Mouse (Mus musculus) limb, embryonic 13.5 days (tissue): ENCODE measurements around the gene Dip2c. TPM values are rescaled to one million over a fixed set of nuclear protein-coding genes. Genes with fewer than 3 reads are reported as not detected.

ENCODE experiments used
- ATAC-seq: fragments of 200-750 bp; cut with Nextera tagmentation; 2 replicates; pipeline ENCODE4 v1.8.0; 2017; ENCODE audit warnings: low read depth, moderate number of reproducible peaks, moderate TSS enrichment; ENCODE audit not compliant: low FRiP score
- H3K27ac ChIP-seq: fragments of 300-500 bp; sonication (generic); 2 replicates; pipeline ENCODE4 v1.5.1; 2015; ENCODE audit warnings: inconsistent platforms, mild to moderate bottlenecking, moderate library complexity
- H3K27me3 ChIP-seq: fragments of 300-500 bp; sonication (generic); 2 replicates; pipeline ENCODE4 v1.6.1; 2015; ENCODE audit warnings: mild to moderate bottlenecking, inconsistent platforms
- H3K36me3 ChIP-seq: fragments of 300-500 bp; sonication (generic); 2 replicates; pipeline ENCODE4 v1.6.1; 2015; ENCODE audit warnings: inconsistent platforms, mild to moderate bottlenecking, moderate library complexity
- H3K4me1 ChIP-seq: fragments of 300-500 bp; sonication (generic); 2 replicates; pipeline ENCODE4 v1.6.1; 2015; ENCODE audit warnings: inconsistent platforms
- H3K4me2 ChIP-seq: fragments of 300-500 bp; sonication (generic); replicated peaks from 2 replicates; pipeline ENCODE4 v1.6.1; 2015; ENCODE audit warnings: inconsistent platforms, mild to moderate bottlenecking, moderate library complexity
- H3K4me3 ChIP-seq: fragments of 300-500 bp; sonication (generic); 2 replicates; pipeline ENCODE4 v1.5.1; 2015; ENCODE audit warnings: moderate library complexity, mild to moderate bottlenecking, inconsistent platforms
- H3K9ac ChIP-seq: fragments of 300-500 bp; sonication (generic); 2 replicates; pipeline ENCODE4 v1.6.1; 2015; ENCODE audit warnings: mild to moderate bottlenecking, inconsistent platforms
- H3K9me3 ChIP-seq: fragments of 300-500 bp; sonication (generic); 2 replicates; pipeline ENCODE4 v1.6.1; 2016; ENCODE audit warnings: inconsistent platforms
- WGBS: fragments of 180-500 bp; shearing (Covaris S2); methylation state at CpG from one replicate; pipeline ENCODE4 v1.1.7; 2015; 5-methylcytosine and 5-hydroxymethylcytosine counted together
- polyA plus RNA-seq: library from polyadenylated mRNA; unstranded; fragments of >200 nt; fragmentation: Nextera tagmentation; extraction: Ambion mirVana; gene quantifications from 2 replicates; pipeline ENCODE4 v1.2.1, GENCODE M21; 2015

The Dip2c gene
- 5.3 and 5.7 TPM in 2 replicates for polyA plus RNA-seq

GRCm38 (mm10) chr13:9276322-9276855 lies at the start of gene Dip2c:
Gene Dip2c (plus strand): TSS chr13:9276528.
- Histone ChIP-seq H3K4me1 (peaks cover 13% of the 10 kb centered on the region), H3K4me2 (peak within 1 kb of the TSS; percentile 86), H3K9me3 (no peaks in the 10 kb centered on the region), H3K9ac (peak within 1 kb of the TSS; percentile 94), H3K4me3 (peak within 1 kb of the TSS; percentile 93), H3K36me3 (no peaks in the 10 kb centered on the region), H3K27me3 (no peaks in the 10 kb centered on the region), H3K27ac (peak within 1 kb of the TSS; percentile 96)
- under 1% methylated on average over 52 of the region's 67 CpGs for WGBS
- peak; percentile 90 for ATAC-seq

DNA sequence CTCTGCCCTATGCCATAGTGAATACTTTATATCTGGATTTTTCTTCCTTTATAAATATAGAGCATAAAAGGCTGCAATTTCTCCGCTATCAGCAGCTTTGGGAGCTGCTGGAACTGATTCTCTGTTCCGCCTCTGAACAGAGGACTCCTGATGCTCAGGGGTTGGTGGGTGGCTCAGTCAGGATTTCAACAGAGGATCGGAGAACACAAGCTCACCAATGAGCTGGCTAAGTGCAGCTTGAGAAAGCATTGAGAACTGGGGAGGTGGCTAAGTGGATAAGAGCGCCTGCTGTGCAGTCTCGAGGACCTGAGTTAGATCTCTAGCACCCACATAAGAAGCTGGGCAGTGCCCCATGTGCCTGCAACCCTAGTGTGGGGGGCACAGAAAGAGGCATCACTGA lies 49.2 kb upstream of the Dip2c start:
- Histone ChIP-seq H3K4me3 (no peak overlapping the region), H3K36me3 (no peaks in the 10 kb centered on the region), H3K27me3 (no peaks in the 10 kb centered on the region), H3K4me2 (no peak overlapping the region), H3K9me3 (no peaks in the 10 kb centered on the region), H3K4me1 (no peaks in the 10 kb centered on the region), H3K9ac (no peak overlapping the region), H3K27ac (no peak overlapping the region)
- ATAC-seq: no peak
- 84% methylated on average over 5 of the region's 5 CpGs for WGBS

GRCm38 (mm10) chr13:9237495-9237894 lies 38.8 kb upstream of the Dip2c start:
- no peak overlapping the region for H3K4me3 ChIP-seq
- no peaks in the 10 kb centered on the region for H3K9me3 ChIP-seq
- no peaks in the 10 kb centered on the region for H3K36me3 ChIP-seq
- no peak overlapping the region for H3K4me2 ChIP-seq
- ATAC-seq: no peak
- no peaks in the 10 kb centered on the region for H3K27me3 ChIP-seq
- no peak overlapping the region for H3K9ac ChIP-seq
- no peaks in the 10 kb centered on the region for H3K4me1 ChIP-seq
- WGBS: 89% methylated on average over 7 of the region's 7 CpGs
- H3K27ac ChIP-seq: no peak overlapping the region

DNA sequence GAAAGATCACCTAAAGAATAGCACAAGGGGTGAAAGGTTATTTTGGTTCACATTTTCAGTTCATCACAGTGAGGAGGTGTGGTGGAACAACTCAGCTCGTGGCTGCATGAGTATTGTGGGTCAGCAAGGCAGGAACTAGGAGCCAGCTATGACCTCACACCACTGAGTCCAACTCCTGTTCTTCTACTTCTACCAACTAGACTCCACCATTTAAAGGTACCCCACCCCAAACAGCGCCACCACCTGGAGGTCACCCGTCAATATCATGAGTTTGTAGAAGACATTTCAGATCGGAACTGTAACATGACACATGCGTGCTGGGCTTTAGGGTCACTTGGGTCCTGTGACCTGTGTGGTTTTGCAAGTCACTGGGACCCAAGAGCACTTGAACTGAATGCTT lies 37.2 kb upstream of the Dip2c start:
- Histone ChIP-seq H3K4me3 (no peak overlapping the region), H3K36me3 (no peaks in the 10 kb centered on the region), H3K9me3 (no peaks in the 10 kb centered on the region), H3K4me1 (no peaks in the 10 kb centered on the region), H3K27ac (no peak overlapping the region), H3K27me3 (no peaks in the 10 kb centered on the region), H3K9ac (no peak overlapping the region), H3K4me2 (no peak overlapping the region)
- ATAC-seq: no peak
- 86% methylated on average over 5 of the region's 5 CpGs for WGBS

DNA sequence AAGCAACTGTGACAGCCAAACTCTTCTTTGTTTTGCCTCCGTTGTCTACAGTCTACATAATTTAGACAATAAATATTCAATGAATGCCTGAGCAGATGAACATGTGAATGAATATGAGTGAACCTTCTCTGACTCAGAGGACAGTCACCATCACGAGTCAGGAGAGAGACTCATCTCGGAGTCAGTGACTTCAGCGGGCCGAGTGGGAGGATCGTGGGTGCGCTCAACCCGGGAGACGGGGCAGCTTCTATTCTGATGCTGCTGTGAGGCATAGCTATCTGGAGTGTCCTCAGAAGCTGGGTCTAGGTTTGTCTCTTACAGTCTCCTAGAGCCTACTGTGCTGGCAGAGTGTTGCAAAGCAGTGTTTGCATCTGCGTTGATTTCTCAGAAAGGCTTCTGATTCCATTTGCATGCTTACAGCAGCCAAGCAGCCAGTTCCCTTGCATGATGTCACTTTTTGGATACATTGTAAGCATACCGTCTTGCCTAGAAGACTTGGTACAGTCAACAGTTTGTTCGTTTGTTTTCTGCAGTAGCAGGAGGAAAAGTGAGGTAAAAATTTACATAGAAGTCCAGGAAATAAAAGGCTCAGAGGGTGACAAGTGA lies 36.6 kb upstream of the Dip2c start:
- no peak overlapping the region for H3K27ac ChIP-seq
- no peak overlapping the region for H3K9ac ChIP-seq
- no peaks in the 10 kb centered on the region for H3K9me3 ChIP-seq
- no peak overlapping the region for H3K4me2 ChIP-seq
- ATAC-seq: no peak
- H3K36me3 ChIP-seq: no peaks in the 10 kb centered on the region
- H3K4me3 ChIP-seq: no peak overlapping the region
- H3K27me3 ChIP-seq: no peaks in the 10 kb centered on the region
- H3K4me1 ChIP-seq: no peaks in the 10 kb centered on the region
- 91% methylated on average over 12 of the region's 12 CpGs for WGBS

DNA sequence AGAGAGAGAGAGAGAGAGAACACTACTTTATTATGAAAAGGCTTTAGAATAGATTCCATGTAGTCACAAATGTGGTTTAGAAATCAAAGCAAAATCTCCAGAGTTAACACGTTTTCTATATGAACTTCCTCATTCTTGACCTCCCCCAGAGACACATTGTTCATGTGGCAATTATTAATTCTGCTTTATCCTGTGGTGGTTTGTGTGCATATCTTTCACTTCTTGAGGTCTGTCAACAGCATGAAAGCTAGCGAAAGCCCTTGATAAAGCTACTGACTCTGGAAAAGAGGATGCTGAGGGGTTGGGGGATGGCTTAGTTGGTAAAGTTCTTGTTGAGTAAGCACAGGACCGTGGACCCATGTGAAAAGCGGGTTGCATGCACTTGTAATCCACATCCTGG lies 14.6 kb upstream of the Dip2c start:
- no peak overlapping the region for H3K27ac ChIP-seq
- no peaks in the 10 kb centered on the region for H3K9me3 ChIP-seq
- no peaks in the 10 kb centered on the region for H3K27me3 ChIP-seq
- WGBS: 75% methylated on average over 4 of the region's 4 CpGs
- ATAC-seq: no peak
- no peaks in the 10 kb centered on the region for H3K4me1 ChIP-seq
- H3K4me3 ChIP-seq: no peak overlapping the region
- H3K4me2 ChIP-seq: no peak overlapping the region
- H3K9ac ChIP-seq: no peak overlapping the region
- no peaks in the 10 kb centered on the region for H3K36me3 ChIP-seq

DNA sequence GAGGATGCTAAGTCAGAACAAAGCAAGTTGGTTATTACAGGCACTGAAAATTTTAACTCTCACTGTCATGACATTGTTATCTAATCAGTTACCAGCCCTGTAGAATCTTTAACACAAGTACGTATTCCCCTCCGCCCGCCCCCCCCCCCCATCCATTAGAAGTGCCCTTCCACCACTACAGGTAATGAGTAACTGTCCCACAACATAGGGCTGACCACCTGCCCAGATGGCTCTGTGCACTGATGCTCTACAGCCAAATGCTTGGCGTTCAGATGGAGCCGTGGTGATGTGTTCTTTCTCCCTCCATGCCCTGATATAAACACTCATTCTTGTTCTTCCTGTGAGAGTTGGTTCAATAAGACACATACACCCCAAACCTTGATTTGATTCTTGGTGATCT lies 10.8 kb upstream of the Dip2c start:
- no peak overlapping the region for H3K9ac ChIP-seq
- no peak overlapping the region for H3K4me2 ChIP-seq
- H3K9me3 ChIP-seq: no peaks in the 10 kb centered on the region
- no peak for ATAC-seq
- H3K36me3 ChIP-seq: no peaks in the 10 kb centered on the region
- no peaks in the 10 kb centered on the region for H3K27me3 ChIP-seq
- no peak overlapping the region for H3K4me3 ChIP-seq
- no peak overlapping the region for H3K27ac ChIP-seq
- WGBS: 90% methylated on average over 5 of the region's 5 CpGs
- H3K4me1 ChIP-seq: no peaks in the 10 kb centered on the region

DNA sequence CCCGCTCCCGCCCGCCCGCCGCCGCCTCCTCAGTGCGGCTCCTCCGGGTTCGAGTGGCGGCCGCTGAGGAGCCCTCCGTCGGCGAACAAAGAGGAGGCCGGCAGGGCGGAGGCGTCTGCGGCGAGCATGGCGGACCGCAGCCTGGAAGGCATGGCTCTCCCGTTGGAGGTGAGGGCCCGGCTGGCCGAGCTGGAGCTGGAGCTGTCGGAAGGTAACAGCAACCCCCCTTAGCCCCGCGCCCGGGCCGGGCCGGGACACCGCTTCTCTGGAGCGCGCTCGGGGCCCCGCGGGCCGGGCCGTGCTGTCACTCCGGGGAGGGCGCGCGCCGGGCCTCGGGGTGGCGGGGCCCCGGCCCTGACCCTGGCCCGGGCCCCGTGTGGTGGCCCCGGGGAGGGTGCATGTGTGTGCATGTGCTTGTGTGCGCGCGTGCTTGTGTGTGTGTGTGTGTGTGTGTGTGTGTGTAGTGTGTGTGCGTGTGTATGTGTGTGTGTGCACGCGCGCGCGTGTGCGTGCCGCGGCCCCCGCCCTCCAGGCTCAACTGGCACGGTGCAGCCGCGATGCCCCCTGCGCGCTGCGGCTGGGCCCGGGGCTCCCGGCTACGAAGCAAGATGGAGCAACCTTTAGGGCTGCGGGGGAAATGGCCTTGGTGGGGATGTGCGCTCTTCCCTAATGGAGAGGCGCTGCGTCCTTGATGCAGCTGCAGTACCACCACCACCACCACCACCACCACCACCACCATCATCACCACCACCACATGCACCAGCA lies 710 bp downstream of the Dip2c start:
- Histone ChIP-seq H3K4me3 (peak overlapping the region; percentile 93), H3K9ac (peak overlapping the region; percentile 94), H3K36me3 (no peaks in the 10 kb centered on the region), H3K27ac (peak overlapping the region; percentile 96), H3K27me3 (no peaks in the 10 kb centered on the region), H3K9me3 (no peaks in the 10 kb centered on the region), H3K4me2 (peak overlapping the region; percentile 86), H3K4me1 (peaks cover 13% of the 10 kb centered on the region)
- ATAC-seq: peak; percentile 77
- 1% methylated on average over 59 of the region's 75 CpGs for WGBS

- H3K27ac ChIP-seq: peak overlapping the region; percentile 96; the same call in 1 of the 2 replicates
These were observed 1.3 kb downstream of the Dip2c start for GRCm38 (mm10) chr13:9277621-9277960.

GRCm38 (mm10) chr13:9278636-9279035 lies 2.3 kb downstream of the Dip2c start:
- H3K9ac ChIP-seq: no peak overlapping the region
- H3K4me2 ChIP-seq: peak overlapping the region; percentile 86
- 0 out of 2 replicates have a peak overlapping the region, but pooled peaks have one; percentile 93 for H3K4me3 ChIP-seq

More at GRCm38 (mm10) chr13:9277621-9277960, 1.3 kb downstream of the Dip2c start:
- Histone ChIP-seq H3K4me1 (peaks cover 13% of the 10 kb centered on the region), H3K4me3 (peak overlapping the region; percentile 93), H3K9me3 (no peaks in the 10 kb centered on the region), H3K9ac (peak overlapping the region; percentile 94), H3K4me2 (peak overlapping the region; percentile 86), H3K36me3 (no peaks in the 10 kb centered on the region), H3K27me3 (no peaks in the 10 kb centered on the region)
- ATAC-seq: no peak
- 1% methylated on average over 15 of the region's 15 CpGs for WGBS

DNA sequence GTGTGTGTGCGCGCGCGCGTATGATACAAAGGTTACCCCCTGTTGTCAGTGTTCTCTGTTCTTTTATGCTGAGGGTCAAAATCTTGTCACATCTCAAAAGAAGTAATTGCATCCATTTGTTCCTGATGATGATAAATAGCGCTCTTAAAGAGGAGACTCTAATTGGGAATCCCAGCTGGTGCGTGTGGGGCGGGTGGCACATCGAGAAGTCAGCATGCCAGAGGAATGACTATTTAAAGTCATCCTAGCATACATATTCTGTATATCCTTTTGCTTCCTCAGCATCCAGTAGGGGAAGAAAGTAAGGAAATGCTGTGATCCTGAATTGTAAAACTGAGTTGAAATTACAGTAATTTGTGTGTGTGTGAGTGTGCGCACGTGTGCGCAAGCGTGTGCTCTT lies 6.7 kb downstream of the Dip2c start:
- Histone ChIP-seq H3K27ac (no peak overlapping the region), H3K4me1 (peaks cover 8% of the 10 kb centered on the region), H3K36me3 (no peaks in the 10 kb centered on the region), H3K27me3 (no peaks in the 10 kb centered on the region), H3K4me3 (no peak overlapping the region), H3K4me2 (no peak overlapping the region), H3K9me3 (no peaks in the 10 kb centered on the region), H3K9ac (no peak overlapping the region)
- ATAC-seq: no peak
- WGBS: 66% methylated on average over 13 of the region's 13 CpGs

More at GRCm38 (mm10) chr13:9278636-9279035, 2.3 kb downstream of the Dip2c start:
- no peaks in the 10 kb centered on the region for H3K36me3 ChIP-seq
- no peaks in the 10 kb centered on the region for H3K9me3 ChIP-seq
- H3K4me1 ChIP-seq: peaks cover 13% of the 10 kb centered on the region
- no peaks in the 10 kb centered on the region for H3K27me3 ChIP-seq
- ATAC-seq: no peak
- no peak overlapping the region for H3K27ac ChIP-seq
- 87% methylated on average over 5 of the region's 5 CpGs for WGBS

- no peaks in the 10 kb centered on the region for H3K27me3 ChIP-seq
- no peak for ATAC-seq
These were observed 13.6 kb downstream of the Dip2c start for GRCm38 (mm10) chr13:9289916-9290315.

More at GRCm38 (mm10) chr13:9289916-9290315, 13.6 kb downstream of the Dip2c start:
- WGBS: 52% methylated on average over 2 of the region's 2 CpGs
- Histone ChIP-seq H3K4me1 (no peaks in the 10 kb centered on the region), H3K4me3 (no peak overlapping the region), H3K36me3 (no peaks in the 10 kb centered on the region), H3K9ac (no peak overlapping the region), H3K27ac (no peak overlapping the region), H3K9me3 (no peaks in the 10 kb centered on the region), H3K4me2 (no peak overlapping the region)
